Mouse (Mus musculus): ENCODE results near the gene Hamp.

- TF ChIP-seq POLR2A (IDR thresholded peaks at IDR 0.05; ENCODE audit: control insufficient read depth, low read depth, low read length) = no peak
- no peak for TF ChIP-seq CTCF (IDR thresholded peaks at IDR 0.05; ENCODE audit: control insufficient read depth, insufficient read depth, insufficient replicate concordance, low read depth, low read length)
Observed at GRCm38 (mm10) chr7:30956357-30956751, 12.5 kb upstream of the Hamp start.
